Comparison of ENCODE assay signal across 14 mouse cellular contexts in the genomic region with DNA sequence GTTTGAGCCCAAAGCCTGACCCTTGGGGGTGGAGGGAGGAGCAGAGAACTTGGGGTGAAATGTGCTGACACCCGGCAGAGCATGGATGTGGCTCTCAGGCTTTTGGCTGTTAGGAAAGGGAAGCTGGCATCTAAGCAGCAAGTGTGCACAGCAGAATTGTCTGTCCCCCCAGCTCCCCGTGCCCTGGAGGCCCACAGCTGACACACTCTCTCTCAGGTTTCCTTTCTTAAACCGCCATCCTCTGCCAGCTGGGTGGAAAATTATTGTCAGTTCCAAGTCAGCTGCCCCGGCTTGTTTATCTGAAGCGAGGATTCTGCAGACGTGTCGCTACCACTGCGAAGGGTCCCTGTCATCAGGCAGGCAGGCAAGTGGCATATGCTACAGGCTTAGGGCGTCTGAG.
DNase-seq lines count a peak whose midpoint lies in the region; ATAC-seq and TF ChIP-seq lines count a peak whose summit lies in the region.
"Had no signal": no experiment of that assay in that cellular context is flagged by ENCODE, and none has a peak within 500 bp of the region (broad histone marks: within the 10 kb centered on the region; RNA-seq: fewer than 3 reads in every experiment).

No protein-coding gene starts in this region.

- no peak overlapping the region for H3K9ac ChIP-seq in liver, postnatal 0 days (replicated peaks)
- H3K9ac ChIP-seq in liver, embryonic 12.5 days, result no peak overlapping the region
- no peak overlapping the region for H3K9ac ChIP-seq in heart, postnatal 0 days (replicated peaks; ENCODE audit: low read depth, low read length)
- H3K9ac ChIP-seq: embryonic facial prominence, embryonic 13.5 days; forebrain, embryonic 13.5 days; limb, embryonic 13.5 days; lung, embryonic 15.5 days had no signal

- no peak for TF ChIP-seq EP300 in liver, postnatal 0 days (IDR thresholded peaks at IDR 0.05; ENCODE audit: low read depth)
- no peak for TF ChIP-seq EP300 in heart, postnatal 0 days (IDR thresholded peaks at IDR 0.05; ENCODE audit: low read depth)

- no peaks in the 10 kb centered on the region for H3K9me3 ChIP-seq in liver, postnatal 0 days (ENCODE audit: low read length)
- no peaks in the 10 kb centered on the region for H3K9me3 ChIP-seq in liver, embryonic 12.5 days (replicated peaks)
- H3K9me3 ChIP-seq in heart, postnatal 0 days (replicated peaks; ENCODE audit: control insufficient read depth, low read length), result no peaks in the 10 kb centered on the region
- H3K9me3 ChIP-seq: embryonic facial prominence, embryonic 13.5 days; forebrain, embryonic 13.5 days; limb, embryonic 13.5 days; lung, embryonic 15.5 days had no signal

- H3K4me2 ChIP-seq in liver, postnatal 0 days (ENCODE audit: low read depth, low read length), result no peak overlapping the region
- no peak overlapping the region for H3K4me2 ChIP-seq in liver, embryonic 12.5 days
- H3K4me2 ChIP-seq in heart, postnatal 0 days (ENCODE audit: low read depth, low read length), result no peak overlapping the region
- H3K4me2 ChIP-seq: embryonic facial prominence, embryonic 13.5 days; forebrain, embryonic 13.5 days; limb, embryonic 13.5 days; lung, embryonic 15.5 days had no signal

- H3K27me3 ChIP-seq in liver, postnatal 0 days (ENCODE audit: insufficient read depth, low read length), result no peaks in the 10 kb centered on the region
- no peaks in the 10 kb centered on the region for H3K27me3 ChIP-seq in liver, embryonic 12.5 days (replicated peaks)
- H3K27me3 ChIP-seq in heart, postnatal 0 days (ENCODE audit: control insufficient read depth, insufficient read depth, low read length), result no peaks in the 10 kb centered on the region
- H3K27me3 ChIP-seq: forebrain, embryonic 13.5 days; lung, embryonic 15.5 days had no signal

- no peak for TF ChIP-seq CTCF in liver, postnatal 0 days (IDR thresholded peaks at IDR 0.05; ENCODE audit: low read depth)
- no peak for TF ChIP-seq CTCF in heart, postnatal 0 days (IDR thresholded peaks at IDR 0.05; ENCODE audit: low read depth)

- DNase-seq in liver, postnatal 0 days, result no peak
- peak; percentile 60 to 68 for DNase-seq in heart, adult 18-20 months
- no peak for DNase-seq in heart, postnatal 0 days (ENCODE audit: low spot score)
- peak; percentile 80 for DNase-seq in thymus, postnatal 14 days
- DNase-seq in right cerebral cortex, postnatal 10 days (ENCODE audit: low spot score in 2 of 2), result no peak
- no peak for DNase-seq in urinary bladder, postnatal 14 days (ENCODE audit: low spot score)
- DNase-seq: cerebellum, adult 9-11 months; kidney, postnatal 25 days had no signal

- no peak overlapping the region for H3K4me3 ChIP-seq in liver, postnatal 0 days (ENCODE audit: low read depth, low read length)
- H3K4me3 ChIP-seq in liver, embryonic 12.5 days, result no peak overlapping the region
- no peak overlapping the region for H3K4me3 ChIP-seq in heart, postnatal 0 days (ENCODE audit: low read depth, low read length)
- H3K4me3 ChIP-seq: embryonic facial prominence, embryonic 13.5 days; forebrain, embryonic 13.5 days; limb, embryonic 13.5 days; lung, embryonic 15.5 days had no signal

- H3K4me1 ChIP-seq in liver, postnatal 0 days (ENCODE audit: insufficient read depth), result no peaks in the 10 kb centered on the region
- H3K4me1 ChIP-seq in liver, embryonic 12.5 days, result no peaks in the 10 kb centered on the region
- H3K4me1 ChIP-seq in heart, postnatal 0 days (ENCODE audit: control insufficient read depth, insufficient read depth), result no peaks in the 10 kb centered on the region; the same call in none of the 2 replicates
- H3K4me1 ChIP-seq: embryonic facial prominence, embryonic 13.5 days; forebrain, embryonic 13.5 days; lung, embryonic 15.5 days had no signal

- WGBS in liver, postnatal 0 days (ENCODE audit: insufficient replicate concordance), result 46% methylated on average over 9 of the region's 9 CpGs
- 61% methylated on average over 9 of the region's 9 CpGs for WGBS in liver, embryonic 12.5 days (ENCODE audit: insufficient replicate concordance)
- WGBS in heart, postnatal 0 days, result 29% methylated on average over 9 of the region's 9 CpGs

- H3K27ac ChIP-seq in liver, postnatal 0 days (ENCODE audit: low read depth), result peak overlapping the region; percentile 67
- no peak overlapping the region for H3K27ac ChIP-seq in liver, embryonic 12.5 days
- no peak overlapping the region for H3K27ac ChIP-seq in heart, postnatal 0 days (ENCODE audit: low read depth)
- H3K27ac ChIP-seq: embryonic facial prominence, embryonic 13.5 days; forebrain, embryonic 13.5 days; limb, embryonic 13.5 days; lung, embryonic 15.5 days had no signal

- no peaks in the 10 kb centered on the region for H3K36me3 ChIP-seq in liver, postnatal 0 days (replicated peaks; ENCODE audit: insufficient read depth, low read length)
- H3K36me3 ChIP-seq in liver, embryonic 12.5 days, result no peaks in the 10 kb centered on the region
- no peaks in the 10 kb centered on the region for H3K36me3 ChIP-seq in heart, postnatal 0 days (replicated peaks; ENCODE audit: control insufficient read depth, insufficient read depth, low read length)
- H3K36me3 ChIP-seq: embryonic facial prominence, embryonic 13.5 days; limb, embryonic 13.5 days; lung, embryonic 15.5 days had no signal

- peak; percentile 64 for ATAC-seq in liver, postnatal 0 days
- no peak for ATAC-seq in liver, embryonic 12.5 days
- ATAC-seq in heart, postnatal 0 days (ENCODE audit: insufficient read depth, low read depth), result peak; percentile 24; the same call in 1 of the 2 replicates
- ATAC-seq: CD4-positive, CD25-positive, alpha-beta regulatory T cell, adult 4 months; forebrain, embryonic 13.5 days had no signal

Comparison
In these comparisons a context has a peak if more than half of its experiments do, and no peak if none do; other contexts are left out.
1. DNase-seq: peak in heart, adult 18-20 months (2 of 2) and thymus, postnatal 14 days (single experiment); none in liver, postnatal 0 days (single experiment), heart, postnatal 0 days (single experiment), right cerebral cortex, postnatal 10 days (0 of 2) and urinary bladder, postnatal 14 days (single experiment).